Mouse (Mus musculus) kidney, adult 2 months (tissue): ENCODE data around the gene Arpp21.

Experiments used
- CTCF ChIP-seq: fragments of 200-500 bp; conservative IDR thresholded peaks from 2 replicates; pipeline ENCODE4 v1.5.1; 2011; ENCODE audit warnings: low read depth, mild to moderate bottlenecking, control low read depth, low read length, moderate library complexity, mixed read lengths; ENCODE audit not compliant: insufficient read depth, insufficient read length
- POLR2A ChIP-seq: fragments of 200-500 bp; IDR thresholded peaks from one replicate; pipeline ENCODE4 v1.6.1; 2011; ENCODE audit warnings: low read depth, low read length, control low read depth

GRCm38 (mm10) chr9:112231935-112232575 is 3.7 kb downstream of the Arpp21 start:
- TF ChIP-seq POLR2A = no peak
- TF ChIP-seq CTCF = no peak
